Mouse (Mus musculus) MN1 (cell line): ENCODE data around the gene Olfr65.
A peak's percentile ranks its signal among the peaks of the same experiment; 100 is the strongest.

Experiments used
- DNase-seq: peaks from one replicate; pipeline ENCODE4 v3.0.0-alpha.2; 2016; ENCODE audit warnings: low spot score

Olfr65 gene

DNA sequence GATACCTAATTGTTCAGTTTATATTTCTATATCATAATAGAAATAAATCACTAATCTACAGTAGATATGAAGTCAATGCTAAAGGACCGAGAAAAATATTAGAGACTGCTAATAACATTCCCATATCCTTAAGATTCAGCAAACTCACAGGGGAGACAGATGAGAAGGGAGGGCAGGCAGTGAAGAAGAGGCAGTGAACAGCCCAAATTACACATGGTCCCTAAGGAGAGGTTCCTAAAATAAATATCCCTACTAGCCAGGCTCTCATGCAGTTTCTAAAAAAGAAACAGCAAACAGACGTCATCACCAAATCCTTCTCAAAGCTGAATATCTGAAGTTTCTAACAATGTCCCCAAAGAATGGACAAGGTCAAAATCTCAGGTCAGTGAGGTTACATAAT lies at the start of gene Olfr65:
Gene Olfr65, plus strand, starts transcription at position 301 of the 400 bp plus-strand sequence.
- no peak for DNase-seq

DNA sequence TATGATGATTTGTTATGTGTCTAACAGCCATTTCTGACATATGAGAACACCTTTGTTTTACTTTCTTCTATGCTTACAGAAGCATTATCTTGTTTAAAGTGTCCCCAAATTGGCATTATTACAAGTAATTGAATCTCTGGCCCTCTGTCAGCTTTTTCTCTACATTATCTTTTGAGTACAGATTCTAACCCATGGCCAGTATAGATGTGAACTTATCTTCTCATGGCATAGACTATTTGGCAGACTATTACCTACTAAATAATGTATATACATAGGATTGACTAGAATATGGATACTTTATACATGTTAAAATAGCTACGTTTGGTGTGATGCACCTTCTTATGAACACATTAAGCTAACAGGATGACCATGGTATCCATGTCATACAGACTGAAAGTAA lies 48.6 kb upstream of the Olfr65 start:
- no peak for DNase-seq

DNA sequence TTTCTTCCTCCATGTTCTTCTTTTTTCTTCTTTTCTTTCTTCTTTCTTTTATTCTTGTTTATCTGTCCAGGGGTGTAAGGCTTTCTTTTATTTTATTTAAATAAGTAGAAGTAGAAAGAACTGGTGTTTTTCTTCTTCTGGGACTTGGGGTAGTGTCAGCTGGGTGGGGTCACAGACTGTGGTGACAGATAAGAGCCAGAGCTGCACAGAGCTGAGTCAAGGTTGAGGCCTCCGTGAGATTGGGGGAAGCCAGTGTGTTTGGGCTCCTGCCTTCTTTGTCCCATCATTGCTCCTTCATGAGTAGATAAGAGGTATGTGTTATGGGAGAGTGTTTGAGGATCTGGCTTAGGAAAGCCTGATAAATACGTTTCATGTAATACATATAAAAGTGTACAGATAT lies 44.2 kb upstream of the Olfr65 start:
- DNase-seq = no peak

GRCm38 (mm10) chr7:103860855-103861254 lies 42.4 kb upstream of the Olfr65 start:
- peak; percentile 46 for DNase-seq

DNA sequence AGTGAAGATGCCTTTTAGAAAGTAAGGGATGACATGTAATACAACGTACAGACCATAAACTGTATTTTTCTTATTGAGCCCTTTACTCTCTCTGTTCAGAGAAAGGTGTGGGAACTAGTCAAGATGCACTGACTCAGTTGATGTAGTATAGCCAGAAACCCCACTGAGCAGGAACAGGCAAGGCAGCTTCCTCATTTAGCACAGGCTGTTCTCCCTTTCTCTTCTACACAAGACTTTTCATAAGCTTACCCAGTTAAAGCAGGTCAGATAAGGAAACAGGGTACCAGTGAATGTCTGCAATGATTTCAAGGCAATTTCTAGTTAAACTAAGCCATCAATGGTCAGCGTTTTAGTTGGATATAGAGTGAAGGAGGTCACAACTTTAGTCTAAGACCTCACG lies 41.8 kb upstream of the Olfr65 start:
- no peak for DNase-seq

- DNase-seq = no peak
These were observed 37.6 kb upstream of the Olfr65 start for GRCm38 (mm10) chr7:103865716-103866115.

DNA sequence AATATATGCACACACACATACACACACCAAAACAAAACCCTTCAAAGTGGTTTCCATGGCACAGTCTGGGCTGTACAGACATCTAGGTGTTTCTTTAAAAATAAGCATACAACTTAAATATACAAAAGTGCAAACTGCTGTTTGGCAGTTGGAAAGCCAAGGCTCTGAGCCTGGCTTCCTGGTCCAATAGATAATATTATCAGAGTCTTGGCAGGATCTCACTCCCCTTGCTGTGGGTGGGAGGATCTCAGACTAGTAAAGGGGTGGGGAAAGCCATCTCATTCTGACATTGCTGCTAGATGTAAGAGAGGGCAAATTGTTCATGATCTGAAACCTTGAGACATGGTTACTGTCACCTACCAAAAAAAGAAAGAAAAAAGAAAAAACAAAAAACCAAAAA lies 32.6 kb upstream of the Olfr65 start:
- no peak for DNase-seq

- DNase-seq = no peak
These were observed 30.2 kb upstream of the Olfr65 start for GRCm38 (mm10) chr7:103873064-103873463.

- no peak for DNase-seq
These were observed 28.8 kb upstream of the Olfr65 start for GRCm38 (mm10) chr7:103874451-103874850.

DNA sequence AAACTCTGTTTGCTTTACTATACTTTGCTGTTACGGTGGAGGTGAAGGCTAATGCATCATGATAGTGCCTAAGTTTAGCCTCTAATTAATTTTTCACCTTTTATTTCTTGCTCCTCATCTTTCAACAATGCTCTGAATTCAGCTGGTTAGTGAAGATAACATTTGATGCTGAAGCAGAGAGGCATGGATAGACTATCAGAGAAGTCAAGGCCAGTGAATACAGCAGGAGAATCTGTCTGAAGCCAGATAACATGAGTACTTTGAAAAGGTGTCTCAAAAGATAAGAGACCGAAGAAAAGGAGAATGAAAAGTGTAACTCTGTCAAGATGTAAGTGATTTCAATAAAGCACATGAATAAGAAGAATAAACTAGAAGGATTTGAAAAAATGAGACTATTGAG lies 26.2 kb upstream of the Olfr65 start:
- no peak for DNase-seq

GRCm38 (mm10) chr7:103886152-103886551 lies 17.1 kb upstream of the Olfr65 start, which contains the start of gene Olfr66:
Gene Olfr66, minus strand, starts transcription at chr7:103886252.
- no peak for DNase-seq

GRCm38 (mm10) chr7:103894385-103894784 lies 8.9 kb upstream of the Olfr65 start, which contains the start of gene Olfr64:
Gene Olfr64, minus strand, starts transcription at chr7:103894485.
- no peak for DNase-seq

GRCm38 (mm10) chr7:103910047-103910446 lies 6.8 kb downstream of the Olfr65 start:
- no peak for DNase-seq

GRCm38 (mm10) chr7:103912969-103913511 lies 9.8 kb downstream of the Olfr65 start:
- DNase-seq = no peak

GRCm38 (mm10) chr7:103915338-103915737 lies 12.1 kb downstream of the Olfr65 start:
- DNase-seq = no peak

- DNase-seq = no peak
These were observed 25.2 kb downstream of the Olfr65 start, which contains the start of gene Olfr631 for GRCm38 (mm10) chr7:103928525-103928924. Gene Olfr631, plus strand, starts transcription at chr7:103928825.

DNA sequence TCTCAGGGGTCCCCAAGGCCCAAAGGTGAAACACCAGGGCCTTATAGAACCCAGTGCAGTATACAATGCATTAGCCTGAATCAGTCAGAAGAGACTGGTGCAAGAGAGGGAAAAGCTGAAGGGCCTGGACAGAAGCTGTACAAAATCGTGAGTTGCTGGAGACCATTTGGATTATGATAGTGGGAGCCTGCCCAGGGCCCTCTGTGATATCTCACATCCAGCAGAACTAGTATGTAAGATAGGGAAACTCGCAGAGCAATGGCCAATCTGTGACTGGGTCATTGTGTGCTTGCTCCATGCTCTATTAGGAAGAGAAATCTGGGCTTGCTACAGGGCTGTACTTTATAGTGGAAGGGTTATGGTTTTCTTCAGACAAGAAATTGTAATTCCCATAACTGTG lies 31.0 kb downstream of the Olfr65 start, which contains the start of gene Olfr632:
Gene Olfr632, plus strand, starts transcription at position 84 of the 400 bp plus-strand sequence.
- DNase-seq = no peak

DNA sequence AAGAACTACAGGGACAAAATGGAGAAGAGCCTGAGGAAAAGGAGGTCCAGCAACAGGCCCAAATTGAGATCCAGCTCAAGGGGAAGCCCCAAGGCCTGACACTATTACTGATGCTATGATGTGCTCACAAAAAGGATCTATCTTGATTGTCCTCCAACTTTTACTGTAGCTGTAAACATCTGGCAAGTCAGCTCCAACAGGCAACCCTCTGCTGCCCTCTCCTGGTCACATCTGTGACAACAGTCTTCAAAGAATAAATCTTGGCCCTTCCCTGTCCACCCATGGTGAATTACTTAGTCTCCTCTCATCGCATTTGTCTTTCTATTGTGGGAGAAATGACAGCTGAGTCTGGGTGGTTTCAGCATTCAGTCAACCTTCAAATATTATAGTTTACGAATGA lies 39.4 kb downstream of the Olfr65 start:
- DNase-seq = peak; percentile 58

DNA sequence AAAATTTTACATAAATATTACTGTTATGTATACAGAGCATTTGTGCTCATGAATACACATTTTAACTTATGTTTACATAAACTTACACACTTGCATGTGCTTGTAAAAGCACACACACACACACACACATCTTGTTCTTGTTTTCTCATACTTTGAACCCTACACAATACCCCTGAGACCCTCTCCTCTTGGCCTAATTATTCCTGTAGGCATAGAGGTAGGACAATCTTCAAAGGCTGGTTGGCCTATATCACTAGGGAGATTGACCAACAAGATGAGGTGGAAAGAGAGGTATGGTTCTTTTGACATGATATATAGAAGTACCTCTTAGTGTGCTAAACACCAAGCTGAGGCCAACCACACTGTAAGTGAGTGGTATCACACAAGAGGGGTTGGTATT lies 40.9 kb downstream of the Olfr65 start, which contains the start of gene Olfr633:
Gene Olfr633, plus strand, starts transcription at position 301 of the 400 bp plus-strand sequence.
- DNase-seq = no peak
